In genomic region chr4:47396251-47396650, GRCm38 (mm10) we compare ENCODE assay signal across 16 mouse cellular contexts.
"Had no signal": no experiment of that assay in that cellular context is flagged by ENCODE, and none has a peak within 500 bp of the region (broad histone marks: within the 10 kb centered on the region; RNA-seq: fewer than 3 reads in every experiment).

No protein-coding gene starts in this region.

- H3K4me1 ChIP-seq: neural tube, embryonic 13.5 days; neural tube, embryonic 15.5 days; stomach, embryonic 15.5 days had no signal

- H3K4me2 ChIP-seq: neural tube, embryonic 13.5 days; neural tube, embryonic 15.5 days; stomach, embryonic 15.5 days had no signal

- H3K36me3 ChIP-seq: stomach, embryonic 15.5 days had no signal

- H3K27ac ChIP-seq: neural tube, embryonic 13.5 days; neural tube, embryonic 15.5 days; stomach, embryonic 15.5 days; stomach, postnatal 0 days had no signal

- H3K9ac ChIP-seq: neural tube, embryonic 13.5 days; neural tube, embryonic 15.5 days; stomach, embryonic 15.5 days had no signal

- DNase-seq: retina, postnatal 1 day; right cerebral cortex, adult 18-20 months; right cerebral cortex, postnatal 14 days; right cerebral cortex, postnatal 25 days; right cerebral cortex, postnatal 4 days; spleen, adult 18-20 months; thymus, adult 18-20 months; thymus, adult 2 months; thymus, postnatal 14 days; thymus, postnatal 25 days; thymus, postnatal 36 days; thymus, postnatal 4 days had no signal

- H3K4me3 ChIP-seq: neural tube, embryonic 13.5 days; neural tube, embryonic 15.5 days; stomach, embryonic 15.5 days had no signal

- H3K27me3 ChIP-seq: neural tube, embryonic 13.5 days; neural tube, embryonic 15.5 days; stomach, embryonic 15.5 days had no signal

- H3K9me3 ChIP-seq: neural tube, embryonic 13.5 days; neural tube, embryonic 15.5 days; stomach, embryonic 15.5 days had no signal
